Mouse (Mus musculus) forebrain, embryonic 14.5 days (tissue): ENCODE results near the gene Dynlrb1. TPM values are rescaled to one million over a fixed set of nuclear protein-coding genes. Genes with fewer than 3 reads are reported as not detected.

ENCODE experiments used
- ATAC-seq: fragments of 200-750 bp; cut with Nextera tagmentation; 2 replicates; pipeline ENCODE4 v1.8.0; 2017; ENCODE audit warnings: mild to moderate bottlenecking, moderate library complexity
- DNase-seq: peaks from one replicate; pipeline ENCODE4 v3.0.0-alpha.2; 2015; ENCODE audit warnings: low spot score
- H3K27ac ChIP-seq: fragments of 300-500 bp; sonication (generic); 2 replicates; pipeline ENCODE4 v1.5.1; 2014; ENCODE audit warnings: low read depth, mild to moderate bottlenecking, control low read depth, low read length, moderate library complexity
- H3K27me3 ChIP-seq: fragments of 300-500 bp; sonication (generic); replicated peaks from 2 replicates; pipeline ENCODE4 v1.6.1; 2014; ENCODE audit warnings: low read length, control low read depth, mixed read lengths; ENCODE audit not compliant: control insufficient read depth, insufficient read depth
- H3K36me3 ChIP-seq: fragments of 300-500 bp; sonication (generic); 2 replicates; pipeline ENCODE4 v1.6.1; 2014; ENCODE audit warnings: low read length, control low read depth; ENCODE audit not compliant: control insufficient read depth, insufficient read depth
- H3K4me1 ChIP-seq: fragments of 300-500 bp; sonication (generic); 2 replicates; pipeline ENCODE4 v1.6.1; 2014; ENCODE audit warnings: antibody characterized with exemption, low read length, control low read depth; ENCODE audit not compliant: control insufficient read depth, insufficient read depth
- H3K4me2 ChIP-seq: fragments of 300-500 bp; sonication (generic); 2 replicates; pipeline ENCODE4 v1.6.1; 2014; ENCODE audit warnings: mild to moderate bottlenecking, control low read depth, low read length
- H3K4me3 ChIP-seq: fragments of 300-500 bp; sonication (generic); 2 replicates; pipeline ENCODE4 v1.5.1; 2014; ENCODE audit warnings: low read depth, low read length, control low read depth
- H3K9ac ChIP-seq: fragments of 300-500 bp; sonication (generic); 2 replicates; pipeline ENCODE4 v1.6.1; 2014; ENCODE audit warnings: mild to moderate bottlenecking, low read length, control low read depth, moderate library complexity
- H3K9me3 ChIP-seq: fragments of 300-500 bp; sonication (generic); replicated peaks from 2 replicates; pipeline ENCODE4 v1.6.1; 2016; ENCODE audit warnings: low read length, control low read depth, mixed read lengths; ENCODE audit not compliant: control insufficient read depth
- WGBS: fragments of 180-500 bp; shearing (Covaris S2); extraction: QIAGEN DNeasy Blood & Tissue Kit; methylation state at CpG from one replicate; pipeline ENCODE4 v1.1.7; 2014; 5-methylcytosine and 5-hydroxymethylcytosine counted together
- polyA plus RNA-seq: library from polyadenylated mRNA; unstranded; fragments of >200 nt; fragmentation: Nextera tagmentation; extraction: Ambion mirVana; gene quantifications from 2 replicates; pipeline ENCODE4 v1.2.1, GENCODE M21; 2014

Gene Dynlrb1
- polyA plus RNA-seq, 1 experiment from 2014 or later = 966 TPM

GRCm38 (mm10) chr2:155276621-155277175 lies 40.4 kb downstream of the Dynlrb1 start:
- Histone ChIP-seq H3K4me2 (peak overlapping the region; percentile 75), H3K36me3 (peaks cover 26% of the 10 kb centered on the region), H3K9me3 (no peaks in the 10 kb centered on the region), H3K27ac (peak overlapping the region; percentile 74), H3K9ac (peak overlapping the region; percentile 91), H3K4me1 (peaks cover 9% of the 10 kb centered on the region), H3K4me3 (peak overlapping the region; percentile 91), H3K27me3 (no peaks in the 10 kb centered on the region)
- under 1% methylated on average over 38 of the region's 49 CpGs for WGBS
- DNase-seq (peak; percentile 46), ATAC-seq (peak; percentile 87)

GRCm38 (mm10) chr2:155277721-155278120 lies 41.4 kb downstream of the Dynlrb1 start:
- Histone ChIP-seq H3K9ac (no peak overlapping the region; the same call in 1 of the 2 replicates), H3K27me3 (no peaks in the 10 kb centered on the region), H3K4me3 (no peak overlapping the region; the same call in 1 of the 2 replicates), H3K36me3 (peaks cover 27% of the 10 kb centered on the region), H3K9me3 (no peaks in the 10 kb centered on the region), H3K4me2 (peak overlapping the region; percentile 75), H3K4me1 (peaks cover 9% of the 10 kb centered on the region), H3K27ac (no peak overlapping the region)
- WGBS = 75% methylated on average over 2 of the region's 2 CpGs
- DNase-seq = no peak
- ATAC-seq = no peak

GRCm38 (mm10) chr2:155278361-155278760 lies 42.0 kb downstream of the Dynlrb1 start:
- H3K27me3 ChIP-seq = no peaks in the 10 kb centered on the region
- ATAC-seq = no peak
- no peaks in the 10 kb centered on the region for H3K9me3 ChIP-seq
- no peak overlapping the region for H3K27ac ChIP-seq
- no peak overlapping the region for H3K4me3 ChIP-seq
- WGBS = 88% methylated on average over 7 of the region's 7 CpGs
- no peak overlapping the region for H3K4me2 ChIP-seq
- peaks cover 27% of the 10 kb centered on the region for H3K36me3 ChIP-seq
- H3K4me1 ChIP-seq = peaks cover 9% of the 10 kb centered on the region
- DNase-seq = no peak
- H3K9ac ChIP-seq = no peak overlapping the region

GRCm38 (mm10) chr2:155279163-155279562 lies 42.8 kb downstream of the Dynlrb1 start:
- Histone ChIP-seq H3K9ac (no peak overlapping the region), H3K4me2 (no peak overlapping the region), H3K9me3 (no peaks in the 10 kb centered on the region), H3K36me3 (peaks cover 33% of the 10 kb centered on the region), H3K27ac (no peak overlapping the region), H3K27me3 (no peaks in the 10 kb centered on the region), H3K4me3 (no peak overlapping the region), H3K4me1 (peaks cover 9% of the 10 kb centered on the region)
- DNase-seq = no peak
- ATAC-seq = no peak
- 91% methylated on average over 4 of the region's 4 CpGs for WGBS

GRCm38 (mm10) chr2:155280116-155280515 lies 43.8 kb downstream of the Dynlrb1 start:
- no peak overlapping the region for H3K4me3 ChIP-seq
- ATAC-seq (no peak), DNase-seq (no peak)
- no peaks in the 10 kb centered on the region for H3K9me3 ChIP-seq
- peaks cover 9% of the 10 kb centered on the region for H3K4me1 ChIP-seq
- H3K27ac ChIP-seq = no peak overlapping the region
- no peak overlapping the region for H3K9ac ChIP-seq
- no peaks in the 10 kb centered on the region for H3K27me3 ChIP-seq
- no peak overlapping the region for H3K4me2 ChIP-seq
- peaks cover 38% of the 10 kb centered on the region for H3K36me3 ChIP-seq
- 88% methylated on average over 2 of the region's 2 CpGs for WGBS

- H3K4me1 ChIP-seq = no peaks in the 10 kb centered on the region
- ATAC-seq (no peak), DNase-seq (no peak)
- no peak overlapping the region for H3K9ac ChIP-seq
- H3K9me3 ChIP-seq = no peaks in the 10 kb centered on the region
- no peak overlapping the region for H3K4me2 ChIP-seq
- WGBS = 84% methylated on average over 4 of the region's 4 CpGs
- no peak overlapping the region for H3K4me3 ChIP-seq
- H3K27me3 ChIP-seq = no peaks in the 10 kb centered on the region
- peaks cover 31% of the 10 kb centered on the region for H3K36me3 ChIP-seq
- H3K27ac ChIP-seq = no peak overlapping the region
Measured at GRCm38 (mm10) chr2:155283793-155284192, 47.5 kb downstream of the Dynlrb1 start.

- Histone ChIP-seq H3K4me3 (no peak overlapping the region), H3K9ac (no peak overlapping the region), H3K27me3 (no peaks in the 10 kb centered on the region), H3K36me3 (peaks cover 24% of the 10 kb centered on the region), H3K9me3 (no peaks in the 10 kb centered on the region), H3K27ac (no peak overlapping the region), H3K4me2 (no peak overlapping the region), H3K4me1 (no peaks in the 10 kb centered on the region)
- DNase-seq (no peak), ATAC-seq (no peak)
- WGBS = 91% methylated on average over 7 of the region's 7 CpGs
Measured at GRCm38 (mm10) chr2:155284647-155285046, 48.3 kb downstream of the Dynlrb1 start.

- no peak overlapping the region for H3K9ac ChIP-seq
- WGBS = 70% methylated on average over 6 of the region's 6 CpGs
Measured at GRCm38 (mm10) chr2:155285744-155286143, 49.4 kb downstream of the Dynlrb1 start.

GRCm38 (mm10) chr2:155287456-155288250 lies 51.3 kb downstream of the Dynlrb1 start:
- WGBS = 81% methylated on average over 4 of the region's 4 CpGs

More at GRCm38 (mm10) chr2:155285744-155286143, 49.4 kb downstream of the Dynlrb1 start:
- ATAC-seq (no peak), DNase-seq (no peak)
- Histone ChIP-seq H3K36me3 (peaks cover 26% of the 10 kb centered on the region), H3K27me3 (no peaks in the 10 kb centered on the region), H3K4me1 (no peaks in the 10 kb centered on the region), H3K27ac (no peak overlapping the region), H3K9me3 (no peaks in the 10 kb centered on the region), H3K4me2 (no peak overlapping the region), H3K4me3 (no peak overlapping the region)

More at GRCm38 (mm10) chr2:155287456-155288250, 51.3 kb downstream of the Dynlrb1 start:
- Histone ChIP-seq H3K4me2 (no peak overlapping the region), H3K36me3 (peaks cover 42% of the 10 kb centered on the region), H3K9me3 (no peaks in the 10 kb centered on the region), H3K27me3 (no peaks in the 10 kb centered on the region), H3K4me3 (no peak overlapping the region), H3K9ac (no peak overlapping the region), H3K27ac (no peak overlapping the region), H3K4me1 (no peaks in the 10 kb centered on the region)
- DNase-seq (no peak), ATAC-seq (no peak)
